Mouse (Mus musculus) frontal cortex, adult 2 months (tissue): ENCODE results near the gene Zfp97. TPM values are rescaled to one million over a fixed set of nuclear protein-coding genes. Genes with fewer than 3 reads are reported as not detected.
"Not testable (repeated sequence)": the region's sequence is repeated elsewhere in the genome, so short reads cannot be mapped to it uniquely, and the experiment has no call there.

ENCODE experiments used
- DNase-seq, 2 experiments: peaks; one replicate each; pipeline ENCODE4 v3.0.0; 2022; ENCODE audit warnings: low spot score in 1 of 2; ENCODE audit errors: extremely low spot score in 1 of 2
- polyA plus RNA-seq: library from polyadenylated mRNA; depleted of rRNA; stranded (reverse); fragments of >200 nt; gene quantifications from 2 replicates; pipeline ENCODE4 v1.2.3, GENCODE M21; 2012; rRNA removed

Gene Zfp97
- 2.0 and 2.6 TPM in 2 replicates for polyA plus RNA-seq

GRCm38 (mm10) chr17:17120830-17121502, at the start of gene Zfp97:
Gene Zfp97 (plus strand): TSS chr17:17121415.
- DNase-seq: not testable (repeated sequence)

- not testable (repeated sequence) for DNase-seq
Observed at GRCm38 (mm10) chr17:17178757-17179413, 57.7 kb downstream of the Zfp97 start.

- DNase-seq: not testable (repeated sequence)
Observed at GRCm38 (mm10) chr17:17194761-17195160, 73.5 kb downstream of the Zfp97 start.

- DNase-seq: no peak
Observed at GRCm38 (mm10) chr17:17195178-17195577, 74.0 kb downstream of the Zfp97 start.

GRCm38 (mm10) chr17:17196111-17196510, 74.9 kb downstream of the Zfp97 start:
- not testable (repeated sequence) for DNase-seq

Other genes starting within 250 kb of the Zfp97 start
- 2.2 and 2.4 TPM in 2 replicates for gene Zfp960, start 57.3 kb upstream of the Zfp97 start, polyA plus RNA-seq